Mouse (Mus musculus) heart, postnatal 0 days (tissue): ENCODE data around the gene Akap6.

Source experiments
- CTCF ChIP-seq: IDR thresholded peaks from 2 replicates; pipeline ENCODE4 v1.5.1; 2016; ENCODE audit warnings: antibody characterized with exemption, control low read depth, low read depth
- EP300 ChIP-seq: IDR thresholded peaks from 2 replicates; pipeline ENCODE4 v1.6.1; 2016; ENCODE audit warnings: antibody characterized with exemption, low read depth

GRCm38 (mm10) chr12:53193664-53194063 lies 494.5 kb downstream of the Akap6 start:
- TF ChIP-seq CTCF, result no peak
- no peak for TF ChIP-seq EP300
